Mouse (Mus musculus) heart, postnatal 0 days (tissue): ENCODE results near the gene Traf3. TPM values are rescaled to one million over a fixed set of nuclear protein-coding genes. Genes with fewer than 3 reads are reported as not detected.

ENCODE experiments used
- ATAC-seq: fragments of 200-750 bp; cut with Nextera tagmentation; 2 replicates; pipeline ENCODE4 v1.8.0; 2017; ENCODE audit warnings: low read depth, moderate number of reproducible peaks, moderate library complexity; ENCODE audit not compliant: insufficient read depth
- DNase-seq: peaks from one replicate; pipeline ENCODE4 v3.0.0-alpha.2; 2016; ENCODE audit warnings: low spot score
- H3K27ac ChIP-seq: fragments of 300-500 bp; sonication (generic); 2 replicates; pipeline ENCODE4 v1.5.1; 2014; ENCODE audit warnings: low read depth, mild to moderate bottlenecking
- H3K27me3 ChIP-seq: fragments of 300-500 bp; sonication (generic); 2 replicates; pipeline ENCODE4 v1.6.1; 2014; ENCODE audit warnings: low read length, mixed read lengths; ENCODE audit not compliant: control insufficient read depth, insufficient read depth
- H3K36me3 ChIP-seq: fragments of 300-500 bp; sonication (generic); replicated peaks from 2 replicates; pipeline ENCODE4 v1.6.1; 2014; ENCODE audit warnings: low read length, mixed read lengths; ENCODE audit not compliant: control insufficient read depth, insufficient read depth
- H3K4me1 ChIP-seq: fragments of 300-500 bp; sonication (generic); 2 replicates; pipeline ENCODE4 v1.6.1; 2014; ENCODE audit warnings: antibody characterized with exemption; ENCODE audit not compliant: control insufficient read depth, insufficient read depth
- H3K4me2 ChIP-seq: fragments of 300-500 bp; sonication (generic); 2 replicates; pipeline ENCODE4 v1.6.1; 2014; ENCODE audit warnings: low read depth, mild to moderate bottlenecking, low read length, moderate library complexity
- H3K4me3 ChIP-seq: fragments of 300-500 bp; sonication (generic); 2 replicates; pipeline ENCODE4 v1.5.1; 2014; ENCODE audit warnings: low read depth, low read length
- H3K9ac ChIP-seq: fragments of 300-500 bp; sonication (generic); replicated peaks from 2 replicates; pipeline ENCODE4 v1.6.1; 2014; ENCODE audit warnings: low read depth, low read length, mixed read lengths
- H3K9me3 ChIP-seq: fragments of 300-500 bp; sonication (generic); replicated peaks from 2 replicates; pipeline ENCODE4 v1.6.1; 2016; ENCODE audit warnings: low read length; ENCODE audit not compliant: control insufficient read depth
- CTCF ChIP-seq: IDR thresholded peaks from 2 replicates; pipeline ENCODE4 v1.5.1; 2016; ENCODE audit warnings: antibody characterized with exemption, control low read depth, low read depth
- EP300 ChIP-seq: IDR thresholded peaks from 2 replicates; pipeline ENCODE4 v1.6.1; 2016; ENCODE audit warnings: antibody characterized with exemption, low read depth
- WGBS: fragments of 180-500 bp; shearing (Covaris S2); extraction: QIAGEN DNeasy Blood & Tissue Kit; methylation state at CpG from one replicate; pipeline ENCODE4 v1.1.7; 2014; 5-methylcytosine and 5-hydroxymethylcytosine counted together
- polyA plus RNA-seq: library from polyadenylated mRNA; unstranded; fragments of >200 nt; fragmentation: Nextera tagmentation; extraction: Ambion mirVana; gene quantifications from 2 replicates; pipeline ENCODE4 v1.2.1, GENCODE M21; 2015
- total RNA-seq: library from RNA; depleted of rRNA; stranded (reverse); fragments of >200 nt; gene quantifications from 2 replicates; pipeline ENCODE4 v1.2.3, GENCODE M21; 2014; ENCODE audit warnings: low replicate concordance

The Traf3 gene
- total and polyA plus RNA-seq, 2 experiments from 2014 or later: 3.2 to 7.2 TPM

GRCm38 (mm10) chr12:111154641-111155040 is 11.5 kb upstream of the Traf3 start:
- Histone ChIP-seq H3K9me3 (no peaks in the 10 kb centered on the region), H3K36me3 (no peaks in the 10 kb centered on the region), H3K27me3 (no peaks in the 10 kb centered on the region), H3K4me3 (no peak overlapping the region), H3K9ac (no peak overlapping the region), H3K27ac (no peak overlapping the region), H3K4me1 (no peaks in the 10 kb centered on the region), H3K4me2 (no peak overlapping the region)
- DNase-seq (no peak), ATAC-seq (no peak)
- WGBS: 50% methylated on average over 6 of the region's 6 CpGs
- TF ChIP-seq CTCF: no peak
- TF ChIP-seq EP300: no peak

- Histone ChIP-seq H3K27me3 (no peaks in the 10 kb centered on the region), H3K36me3 (no peaks in the 10 kb centered on the region), H3K4me1 (no peaks in the 10 kb centered on the region), H3K4me2 (no peak overlapping the region), H3K27ac (no peak overlapping the region), H3K9ac (no peak overlapping the region), H3K4me3 (no peak overlapping the region), H3K9me3 (no peaks in the 10 kb centered on the region)
- DNase-seq (no peak), ATAC-seq (no peak)
- TF ChIP-seq EP300: no peak
- no peak for TF ChIP-seq CTCF
- WGBS: 92% methylated on average over 1 of the region's 1 CpGs
Measured at GRCm38 (mm10) chr12:111155756-111156155, 10.4 kb upstream of the Traf3 start.

GRCm38 (mm10) chr12:111159659-111160428 is 6.3 kb upstream of the Traf3 start:
- Histone ChIP-seq H3K27me3 (no peaks in the 10 kb centered on the region), H3K4me2 (peak overlapping the region; percentile 18; the same call in 1 of the 2 replicates), H3K4me3 (no peak overlapping the region), H3K36me3 (no peaks in the 10 kb centered on the region), H3K9ac (no peak overlapping the region), H3K4me1 (0 out of 2 replicates have a peak, but pooled peaks cover 15% of the 10 kb centered on the region), H3K27ac (peak overlapping the region; percentile 46; the same call in 1 of the 2 replicates), H3K9me3 (no peaks in the 10 kb centered on the region)
- ATAC-seq (no peak), DNase-seq (no peak)
- TF ChIP-seq EP300 (no peak), CTCF (no peak)
- 46% methylated on average over 12 of the region's 12 CpGs for WGBS

- Histone ChIP-seq H3K36me3 (no peaks in the 10 kb centered on the region), H3K4me2 (no peak overlapping the region), H3K4me3 (no peak overlapping the region), H3K27me3 (no peaks in the 10 kb centered on the region), H3K27ac (no peak overlapping the region), H3K9ac (no peak overlapping the region), H3K9me3 (no peaks in the 10 kb centered on the region), H3K4me1 (0 out of 2 replicates have a peak, but pooled peaks cover 18% of the 10 kb centered on the region)
- 90% methylated on average over 10 of the region's 10 CpGs for WGBS
- TF ChIP-seq CTCF (no peak), EP300 (no peak)
- ATAC-seq (no peak), DNase-seq (no peak)
Measured at GRCm38 (mm10) chr12:111160871-111161270, 5.3 kb upstream of the Traf3 start.

GRCm38 (mm10) chr12:111161943-111162311 is 4.2 kb upstream of the Traf3 start:
- no peak for DNase-seq
- Histone ChIP-seq H3K9ac (no peak overlapping the region), H3K9me3 (no peaks in the 10 kb centered on the region), H3K36me3 (no peaks in the 10 kb centered on the region), H3K4me2 (peak overlapping the region; percentile 57), H3K4me1 (0 out of 2 replicates have a peak, but pooled peaks cover 18% of the 10 kb centered on the region), H3K27me3 (no peaks in the 10 kb centered on the region), H3K4me3 (peak overlapping the region; percentile 17; the same call in 1 of the 2 replicates), H3K27ac (peak overlapping the region; percentile 20; the same call in 1 of the 2 replicates)
- WGBS: 39% methylated on average over 7 of the region's 7 CpGs
- TF ChIP-seq EP300 (no peak), CTCF (no peak)
- ATAC-seq: no peak
